Mouse (Mus musculus): ENCODE measurements at regions not wholly inside any gene's neighbourhood (a gene's known extent, or its start where the extent isn't known, plus 50 kb on each side); places are given as distances from the start of the nearest gene placed in this dataset.

DNA sequence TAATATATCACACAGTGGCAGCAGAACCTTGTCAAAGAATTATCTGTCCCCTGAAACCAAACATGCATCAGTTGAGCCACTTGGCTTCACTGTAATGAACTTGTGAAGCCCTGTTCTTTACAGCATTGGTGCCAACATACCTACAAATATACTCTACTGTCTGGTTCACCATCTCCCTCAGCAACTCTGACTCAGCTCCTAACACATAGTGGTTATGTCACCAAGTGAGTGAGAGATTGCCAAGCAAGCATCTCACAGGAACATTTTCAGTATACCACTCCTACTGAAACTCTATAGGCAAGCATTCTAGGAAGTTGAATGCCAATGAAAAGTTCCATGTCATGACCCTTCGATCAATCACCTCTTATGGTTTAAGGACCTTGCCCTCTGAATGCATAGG lies 321.2 kb upstream of the Pabpc6 start:
- DNase-seq, result no peak

DNA sequence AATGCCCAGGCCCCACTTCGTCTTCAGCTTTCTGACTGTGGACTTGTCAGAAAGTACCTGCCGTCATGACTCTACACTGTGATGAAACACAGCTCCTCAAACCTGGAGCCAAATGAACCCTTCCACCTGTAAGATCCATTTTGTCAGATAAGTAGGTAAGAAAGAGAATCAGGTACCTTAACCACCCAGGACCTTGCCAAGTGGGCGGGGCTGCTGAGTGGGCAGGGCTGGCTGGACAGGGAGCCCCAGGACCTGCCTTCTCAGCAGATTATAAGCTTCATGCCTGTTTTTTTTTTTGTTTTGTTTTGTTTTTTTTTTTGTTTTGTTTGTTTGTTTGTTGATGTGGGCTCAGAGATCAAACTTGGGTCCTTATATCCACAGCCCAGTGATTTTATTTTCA lies 311.8 kb upstream of the Pabpc6 start:
- DNase-seq, result no peak

GRCm38 (mm10) chr17:9976866-9977421 lies 307.4 kb upstream of the Pabpc6 start:
- no peak for DNase-seq

- no peak for DNase-seq
Observed at GRCm38 (mm10) chr17:9975995-9976394, 306.5 kb upstream of the Pabpc6 start.

DNA sequence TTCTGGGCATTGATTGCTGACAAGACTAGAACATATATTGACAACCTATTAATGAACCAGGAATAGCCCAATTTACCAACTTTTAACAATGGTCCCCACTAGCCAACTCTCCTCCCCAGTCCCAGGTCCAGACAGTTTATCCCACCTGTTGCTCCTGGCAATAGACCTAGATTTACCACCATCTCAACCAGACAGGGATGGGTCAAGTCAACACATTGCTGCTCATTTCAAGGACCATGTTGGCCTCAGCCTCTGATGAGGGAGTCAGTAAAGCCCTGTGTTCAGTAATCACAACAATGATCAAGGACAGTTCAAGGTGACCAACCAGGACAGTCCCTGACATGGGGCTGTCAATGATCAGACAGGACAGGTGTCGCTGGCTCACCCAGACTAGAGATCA lies 305.6 kb upstream of the Pabpc6 start:
- no peak for DNase-seq

- DNase-seq, result peak in 1 of 2 experiments; percentile 14
Observed at GRCm38 (mm10) chr17:9967988-9968387, 298.5 kb upstream of the Pabpc6 start.

GRCm38 (mm10) chr17:9962893-9963436 lies 293.4 kb upstream of the Pabpc6 start:
- no peak for DNase-seq

- DNase-seq, result no peak
Observed at GRCm38 (mm10) chr17:9948985-9949667, 279.6 kb upstream of the Pabpc6 start.

DNA sequence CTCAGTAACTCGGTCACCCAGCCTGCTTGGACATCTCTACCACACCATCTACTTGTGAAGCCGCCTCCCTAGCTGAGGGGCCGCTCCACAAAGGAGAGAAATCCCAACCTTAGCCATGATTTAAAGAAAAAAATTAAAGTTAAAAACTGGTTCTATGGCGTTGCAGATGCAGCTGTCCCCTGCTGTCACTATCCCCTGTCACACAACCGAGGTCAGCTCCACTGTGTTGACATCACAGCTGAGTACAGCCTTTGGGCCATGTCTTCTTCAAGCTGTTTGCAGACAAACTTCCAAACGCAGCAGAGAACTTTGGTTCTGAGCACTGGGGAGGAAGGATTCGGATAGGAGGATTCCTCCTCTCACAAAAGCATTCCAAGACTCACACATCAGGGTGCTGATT lies 278.1 kb upstream of the Pabpc6 start:
- DNase-seq, result no peak

GRCm38 (mm10) chr17:9944513-9944912 lies 275.0 kb upstream of the Pabpc6 start:
- no peak for DNase-seq

DNA sequence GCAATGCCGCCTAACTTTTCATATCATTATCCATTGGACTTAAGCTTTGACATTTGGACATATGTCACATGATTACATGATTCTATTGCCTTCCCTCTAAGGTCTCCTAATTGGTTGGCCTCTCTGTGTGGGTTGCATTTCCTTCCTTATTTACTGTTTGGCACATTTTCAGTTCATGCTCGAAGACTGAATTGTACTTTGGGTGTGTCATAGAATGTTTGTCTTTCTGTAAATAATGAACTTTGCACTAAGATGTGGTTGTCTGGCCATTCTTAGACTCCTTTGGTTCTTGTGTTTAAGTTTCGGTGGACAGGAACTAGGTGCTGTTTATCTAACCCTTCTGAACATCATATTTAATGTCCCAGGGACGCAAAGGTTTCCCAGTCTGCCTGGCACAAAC lies 272.7 kb upstream of the Pabpc6 start:
- DNase-seq, result no peak

- no peak for DNase-seq
Observed at GRCm38 (mm10) chr17:9939576-9939975, 270.1 kb upstream of the Pabpc6 start.

GRCm38 (mm10) chr17:9938426-9938825 lies 268.9 kb upstream of the Pabpc6 start:
- DNase-seq, result no peak

- DNase-seq, result no peak
Observed at GRCm38 (mm10) chr17:9937211-9937610, 267.7 kb upstream of the Pabpc6 start.

GRCm38 (mm10) chr17:9932186-9932585 lies 262.7 kb upstream of the Pabpc6 start:
- no peak for DNase-seq

DNA sequence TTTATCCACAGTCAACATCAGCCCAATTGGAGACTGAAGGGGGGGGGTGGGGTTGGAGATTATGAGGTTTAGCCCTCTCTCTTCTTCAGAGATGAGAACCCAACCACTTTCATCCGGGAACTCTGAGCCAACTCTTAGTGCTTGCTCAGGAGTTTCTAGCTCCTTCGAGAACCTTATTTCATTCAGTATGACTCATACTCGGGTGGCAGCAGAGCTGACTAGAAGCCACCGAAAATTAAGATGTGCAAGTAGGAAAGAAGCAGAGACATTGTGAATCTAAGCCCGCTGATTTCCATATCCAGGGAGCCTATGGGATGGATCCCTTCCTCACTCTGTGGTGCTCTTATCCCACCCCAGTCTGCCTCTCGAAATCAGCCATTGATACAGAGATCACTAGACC lies 262.0 kb upstream of the Pabpc6 start:
- DNase-seq, result no peak

- DNase-seq, result no peak
Observed at GRCm38 (mm10) chr17:9929448-9930088, 260.1 kb upstream of the Pabpc6 start.

GRCm38 (mm10) chr17:9927724-9928123 lies 258.2 kb upstream of the Pabpc6 start:
- DNase-seq, result no peak

- DNase-seq, result no peak
Observed at GRCm38 (mm10) chr17:9926308-9926707, 256.8 kb upstream of the Pabpc6 start.

GRCm38 (mm10) chr17:9921326-9921725 lies 251.8 kb upstream of the Pabpc6 start:
- DNase-seq, result no peak

DNA sequence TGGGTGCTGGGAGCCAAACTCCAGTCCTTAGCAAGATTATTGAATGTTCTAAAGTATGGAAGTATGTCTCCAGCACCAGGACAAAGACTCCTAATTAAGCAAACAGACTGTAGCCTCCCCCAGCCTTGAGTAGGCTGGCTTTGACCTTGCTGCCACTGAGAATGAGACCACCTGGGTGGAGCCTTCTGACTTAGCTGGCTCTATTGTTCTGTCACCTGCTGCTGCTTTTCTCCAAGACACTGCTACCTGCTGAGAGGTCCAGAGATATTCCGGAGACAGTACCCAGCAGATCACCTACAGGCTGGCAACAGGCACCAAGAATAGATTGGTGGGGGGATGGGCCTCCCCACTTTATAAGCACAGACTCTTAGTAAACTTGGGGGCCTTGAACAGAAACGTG lies 247.5 kb upstream of the Pabpc6 start:
- DNase-seq, result no peak

GRCm38 (mm10) chr17:9910856-9911255 lies 241.3 kb upstream of the Pabpc6 start:
- DNase-seq, result peak; percentile 26 to 45

GRCm38 (mm10) chr17:9907077-9907476 lies 237.6 kb upstream of the Pabpc6 start:
- DNase-seq, result no peak

All from cerebellum, postnatal 25 days (tissue).